Mouse (Mus musculus): ENCODE results near the gene Plk5. TPM values are rescaled to one million over a fixed set of nuclear protein-coding genes. Genes with fewer than 3 reads are reported as not detected.

Gene Plk5
- polyA plus RNA-seq (2017; shearing (Covaris generic)), result not detected

GRCm38 (mm10) chr10:80356001-80356682 lies at the start of gene Plk5:
Gene Plk5, plus strand, starts transcription at chr10:80356459.

GRCm38 (mm10) chr10:80320340-80320760 lies 35.9 kb upstream of the Plk5 start, which contains the start of gene 2310011J03Rik:
Gene 2310011J03Rik, minus strand, starts transcription at chr10:80320537.

GRCm38 (mm10) chr10:80329273-80330081 lies 26.8 kb upstream of the Plk5 start, which contains the start of the genes Pcsk4 and Reep6:
Gene Pcsk4, minus strand, starts transcription at chr10:80329498.
Gene Reep6, plus strand, starts transcription at chr10:80329953.

GRCm38 (mm10) chr10:80348244-80348781 lies 7.9 kb upstream of the Plk5 start, which contains the start of gene Adamtsl5:
Gene Adamtsl5, minus strand, starts transcription at chr10:80348412.

GRCm38 (mm10) chr10:80387522-80387959 lies 31.3 kb downstream of the Plk5 start, which contains the start of gene Mex3d:
Gene Mex3d, minus strand, starts transcription at chr10:80387659.

GRCm38 (mm10) chr10:80399191-80399972 lies 43.1 kb downstream of the Plk5 start, which contains the start of gene Mbd3:
Gene Mbd3, minus strand, starts transcription at chr10:80399550.

GRCm38 (mm10) chr10:80406684-80407501 lies 50.6 kb downstream of the Plk5 start, which contains the start of gene Uqcr11:
Gene Uqcr11, minus strand, starts transcription at chr10:80406830.

Other genes with a start within 250 kb of the Plk5 start
- gene Stk11, start 240.7 kb upstream of the Plk5 start, polyA plus RNA-seq (2017; shearing (Covaris generic)), result 10 to 100 TPM; 32.3 to 56.4 TPM
- gene Atp5d, start 217.8 kb upstream of the Plk5 start, polyA plus RNA-seq (2017; shearing (Covaris generic)), result 100 to 1,000 TPM; 430 to 441 TPM
- gene Cbarp, start 215.6 kb upstream of the Plk5 start, polyA plus RNA-seq (2017; shearing (Covaris generic)), result 1 to 10 TPM; 1.8 to 1.9 TPM
- gene Midn, start 208.2 kb upstream of the Plk5 start, polyA plus RNA-seq (2017; shearing (Covaris generic)), result 1 to 10 TPM; 3.1 to 8.5 TPM
- 100 to 1,000 TPM; 134 to 324 TPM for gene Cirbp, start 190.5 kb upstream of the Plk5 start, polyA plus RNA-seq (2017; shearing (Covaris generic))
- gene 1600002K03Rik, start 183.5 kb upstream of the Plk5 start, polyA plus RNA-seq (2017; shearing (Covaris generic)), result 10 to 100 TPM; 19.3 to 25.7 TPM
- not detected for gene Efna2, start 177.0 kb upstream of the Plk5 start, polyA plus RNA-seq (2017; shearing (Covaris generic))
- 10 to 100 TPM; 70.6 to 76.2 TPM for gene Mum1, start 130.0 kb upstream of the Plk5 start, polyA plus RNA-seq (2017; shearing (Covaris generic))
- gene Ndufs7, start 107.3 kb upstream of the Plk5 start, polyA plus RNA-seq (2017; shearing (Covaris generic)), result 100 to 1,000 TPM; 209 to 294 TPM
- gene Gamt, start 95.4 kb upstream of the Plk5 start, polyA plus RNA-seq (2017; shearing (Covaris generic)), result 1 to 10 TPM in 1 of 2 experiments, under 1 TPM in 1; 0.42 to 1.2 TPM
- gene Dazap1, start 95.0 kb upstream of the Plk5 start, polyA plus RNA-seq (2017; shearing (Covaris generic)), result 10 to 100 TPM; 76.9 to 90.0 TPM
- 1,000 to 10,000 TPM in 1 of 2 experiments, 100 to 1,000 TPM in 1; 654 to 1,041 TPM for gene Rps15, start 64.0 kb upstream of the Plk5 start, polyA plus RNA-seq (2017; shearing (Covaris generic))
- under 1 TPM; 0.04 to 0.35 TPM for gene Apc2, start 60.5 kb upstream of the Plk5 start, polyA plus RNA-seq (2017; shearing (Covaris generic))
- gene 2310011J03Rik, start 35.9 kb upstream of the Plk5 start, polyA plus RNA-seq (2017; shearing (Covaris generic)), result 10 to 100 TPM; 78.4 to 84.3 TPM
- 10 to 100 TPM; 11.4 to 20.0 TPM for gene Pcsk4, start 27.0 kb upstream of the Plk5 start, polyA plus RNA-seq (2017; shearing (Covaris generic))
- under 1 TPM; 0.31 to 0.75 TPM for gene Reep6, start 26.5 kb upstream of the Plk5 start, polyA plus RNA-seq (2017; shearing (Covaris generic))
- gene Adamtsl5, start 8.0 kb upstream of the Plk5 start, polyA plus RNA-seq (2017; shearing (Covaris generic)), result not detected
- gene Mex3d, start 31.2 kb downstream of the Plk5 start, polyA plus RNA-seq (2017; shearing (Covaris generic)), result 1 to 10 TPM; 3.3 to 4.1 TPM
- 100 to 1,000 TPM; 134 to 152 TPM for gene Mbd3, start 43.1 kb downstream of the Plk5 start, polyA plus RNA-seq (2017; shearing (Covaris generic))
- 100 to 1,000 TPM; 265 TPM for gene Uqcr11, start 50.4 kb downstream of the Plk5 start, polyA plus RNA-seq (2017; shearing (Covaris generic))
- 100 to 1,000 TPM; 101 to 107 TPM for gene Tcf3, start 77.2 kb downstream of the Plk5 start, polyA plus RNA-seq (2017; shearing (Covaris generic))
- gene Onecut3, start 138.4 kb downstream of the Plk5 start, polyA plus RNA-seq (2017; shearing (Covaris generic)), result under 1 TPM; 0.06 to 0.12 TPM
- gene Atp8b3, start 182.7 kb downstream of the Plk5 start, polyA plus RNA-seq (2017; shearing (Covaris generic)), result under 1 TPM in 1 of 2 experiments, not detected in 1; 0.04 TPM
- 10 to 100 TPM; 36.5 to 38.7 TPM for gene Rexo1, start 205.1 kb downstream of the Plk5 start, polyA plus RNA-seq (2017; shearing (Covaris generic))
- gene Klf16, start 220.9 kb downstream of the Plk5 start, polyA plus RNA-seq (2017; shearing (Covaris generic)), result 10 to 100 TPM in 1 of 2 experiments, 1 to 10 TPM in 1; 7.3 to 11.4 TPM
- gene Abhd17a, start 233.9 kb downstream of the Plk5 start, polyA plus RNA-seq (2017; shearing (Covaris generic)), result 100 to 1,000 TPM; 169 to 195 TPM
- gene Scamp4, start 246.4 kb downstream of the Plk5 start, polyA plus RNA-seq (2017; shearing (Covaris generic)), result 100 to 1,000 TPM in 1 of 2 experiments, 10 to 100 TPM in 1; 96.4 to 124 TPM
- 1 to 10 TPM; 4.7 to 6.4 TPM for gene Adat3, start 246.4 kb downstream of the Plk5 start, polyA plus RNA-seq (2017; shearing (Covaris generic))
- 10 to 100 TPM in 1 of 2 experiments, 1 to 10 TPM in 1; 6.5 to 15.3 TPM for gene Gm49322, start 249.6 kb downstream of the Plk5 start, polyA plus RNA-seq (2017; shearing (Covaris generic))